ENCODE assay signal across 11 mouse cellular contexts in the genomic region with DNA sequence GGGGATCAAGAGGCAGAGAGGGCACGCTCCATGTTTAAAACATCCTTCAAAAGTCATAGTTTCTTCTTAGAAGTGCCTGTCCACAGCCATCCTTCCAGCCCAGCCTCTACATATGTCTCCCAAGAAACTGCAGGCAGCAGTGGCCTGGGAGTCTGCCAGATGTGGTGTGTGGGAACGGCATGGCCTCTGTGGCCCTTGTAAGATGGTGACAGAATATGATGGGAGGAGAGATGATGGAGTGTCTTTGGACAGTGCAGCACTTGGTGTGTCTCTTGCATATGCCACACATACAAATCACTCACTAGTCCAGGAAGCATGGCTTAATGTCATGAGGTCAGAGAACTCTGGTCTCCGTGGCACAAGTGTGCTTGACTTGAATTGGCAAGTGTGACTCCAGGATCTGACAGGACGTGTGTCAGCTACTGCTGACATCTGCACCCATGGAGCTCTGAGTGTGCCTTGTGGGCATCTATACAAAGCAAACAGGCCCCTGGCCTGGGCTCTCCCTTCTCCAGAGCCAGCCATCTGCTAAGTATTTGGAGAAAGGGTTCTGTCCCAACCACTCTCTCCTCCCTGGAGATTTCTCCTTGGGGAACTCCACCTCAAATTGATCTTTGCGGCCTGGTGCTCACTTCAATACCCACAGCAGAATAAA.
DNase-seq lines count a peak whose midpoint lies in the region; ATAC-seq lines count a peak whose summit lies in the region.
"Had no signal": no experiment of that assay in that cellular context is flagged by ENCODE, and none has a peak within 500 bp of the region (broad histone marks: within the 10 kb centered on the region; RNA-seq: fewer than 3 reads in every experiment).

No protein-coding gene starts in this region.

- 42% methylated on average over 5 of the region's 5 CpGs for WGBS in lung, embryonic 15.5 days
- 76% methylated on average over 5 of the region's 5 CpGs for WGBS in forebrain, embryonic 14.5 days
- WGBS in limb, embryonic 10.5 days = 80% methylated on average over 5 of the region's 5 CpGs
- 54% methylated on average over 5 of the region's 5 CpGs for WGBS in midbrain, embryonic 15.5 days

- no peak overlapping the region for H3K4me2 ChIP-seq in lung, embryonic 15.5 days
- H3K4me2 ChIP-seq in forebrain, embryonic 14.5 days (ENCODE audit: low read length) = no peak overlapping the region
- no peak overlapping the region for H3K4me2 ChIP-seq in midbrain, embryonic 15.5 days

- DNase-seq in lung, adult 18-20 months = no peak
- no peak for DNase-seq in forebrain, embryonic 14.5 days (ENCODE audit: low spot score)
- no peak for DNase-seq in limb, embryonic 10.5 days (ENCODE audit: low spot score)
- no peak for DNase-seq in heart, adult 18-20 months
- DNase-seq in c-Kit-positive CD71-positive TER-119-positive erythroid progenitor cells, embryonic 14.5 days (ENCODE audit: low spot score) = no peak
- DNase-seq: gastrocnemius, postnatal 10 days; kidney, postnatal 36 days had no signal

- H3K36me3 ChIP-seq in lung, embryonic 15.5 days = no peaks in the 10 kb centered on the region
- no peaks in the 10 kb centered on the region for H3K36me3 ChIP-seq in forebrain, embryonic 14.5 days (ENCODE audit: control insufficient read depth, insufficient read depth, low read length)
- no peaks in the 10 kb centered on the region for H3K36me3 ChIP-seq in limb, embryonic 10.5 days
- no peaks in the 10 kb centered on the region for H3K36me3 ChIP-seq in midbrain, embryonic 15.5 days (replicated peaks)

- no peaks in the 10 kb centered on the region for H3K9me3 ChIP-seq in lung, embryonic 15.5 days
- H3K9me3 ChIP-seq in forebrain, embryonic 14.5 days (replicated peaks; ENCODE audit: control insufficient read depth, low read length) = no peaks in the 10 kb centered on the region
- no peaks in the 10 kb centered on the region for H3K9me3 ChIP-seq in limb, embryonic 10.5 days (replicated peaks)
- no peaks in the 10 kb centered on the region for H3K9me3 ChIP-seq in midbrain, embryonic 15.5 days

- no peak overlapping the region for H3K27ac ChIP-seq in lung, embryonic 15.5 days
- H3K27ac ChIP-seq in forebrain, embryonic 14.5 days (ENCODE audit: low read depth, low read length) = peak overlapping the region; percentile 17
- peak overlapping the region; percentile 51; the same call in 1 of the 2 replicates for H3K27ac ChIP-seq in limb, embryonic 10.5 days
- H3K27ac ChIP-seq in midbrain, embryonic 15.5 days = peak overlapping the region; percentile 70
- H3K27ac ChIP-seq: liver, embryonic 14.5 days had no signal

- peak; percentile 62; the same call in 1 of the 2 replicates for ATAC-seq in lung, embryonic 15.5 days (ENCODE audit: borderline replicate concordance, extremely low read depth, low FRiP score, low TSS enrichment)
- peak; percentile 10; the same call in 1 of the 2 replicates for ATAC-seq in forebrain, embryonic 14.5 days
- ATAC-seq in midbrain, embryonic 15.5 days (replicated peaks) = 0 out of 2 replicates have a peak, but pooled peaks have one; percentile 33
- ATAC-seq: intestine, postnatal 0 days had no signal

- H3K4me1 ChIP-seq in lung, embryonic 15.5 days = peaks cover 9% of the 10 kb centered on the region
- H3K4me1 ChIP-seq in forebrain, embryonic 14.5 days (ENCODE audit: control insufficient read depth, insufficient read depth, low read length) = peaks cover 13% of the 10 kb centered on the region
- peaks cover 25% of the 10 kb centered on the region for H3K4me1 ChIP-seq in limb, embryonic 10.5 days
- peaks cover 11% of the 10 kb centered on the region for H3K4me1 ChIP-seq in midbrain, embryonic 15.5 days

- H3K9ac ChIP-seq in lung, embryonic 15.5 days = no peak overlapping the region
- H3K9ac ChIP-seq in forebrain, embryonic 14.5 days (ENCODE audit: low read length) = no peak overlapping the region
- H3K9ac ChIP-seq in midbrain, embryonic 15.5 days = no peak overlapping the region
- H3K9ac ChIP-seq: liver, embryonic 14.5 days had no signal

- 0 out of 2 replicates have a peak, but pooled peaks cover 2% of the 10 kb centered on the region for H3K27me3 ChIP-seq in lung, embryonic 15.5 days
- H3K27me3 ChIP-seq in forebrain, embryonic 14.5 days (replicated peaks; ENCODE audit: control insufficient read depth, insufficient read depth, low read length) = no peaks in the 10 kb centered on the region
- H3K27me3 ChIP-seq in limb, embryonic 10.5 days (ENCODE audit: low read depth, poor library complexity, severe bottlenecking) = no peaks in the 10 kb centered on the region
- no peaks in the 10 kb centered on the region for H3K27me3 ChIP-seq in midbrain, embryonic 15.5 days (replicated peaks)

- H3K4me3 ChIP-seq in lung, embryonic 15.5 days = no peak overlapping the region
- H3K4me3 ChIP-seq in forebrain, embryonic 14.5 days (ENCODE audit: low read depth, low read length) = no peak overlapping the region
- no peak overlapping the region for H3K4me3 ChIP-seq in limb, embryonic 10.5 days
- H3K4me3 ChIP-seq in midbrain, embryonic 15.5 days = no peak overlapping the region

Comparison
In these comparisons a context has a peak if more than half of its experiments do, and no peak if none do; other contexts are left out.
1. ATAC-seq: peak in every context shown above with its lines; median percentile 62 in lung, embryonic 15.5 days; 33 in midbrain, embryonic 15.5 days; 10 in forebrain, embryonic 14.5 days.